Mouse (Mus musculus) colon, adult 2 months (tissue): ENCODE measurements around the gene Asic3. TPM values are rescaled to one million over a fixed set of nuclear protein-coding genes. Genes with fewer than 3 reads are reported as not detected.

Experiments
- polyA plus RNA-seq: library from polyadenylated mRNA; depleted of rRNA; stranded (reverse); fragments of >200 nt; gene quantifications from 2 replicates; pipeline ENCODE4 v1.2.3, GENCODE M21; 2012; rRNA removed

Asic3 gene
- 0.24 and 0.58 TPM in 2 replicates for polyA plus RNA-seq

DNA sequence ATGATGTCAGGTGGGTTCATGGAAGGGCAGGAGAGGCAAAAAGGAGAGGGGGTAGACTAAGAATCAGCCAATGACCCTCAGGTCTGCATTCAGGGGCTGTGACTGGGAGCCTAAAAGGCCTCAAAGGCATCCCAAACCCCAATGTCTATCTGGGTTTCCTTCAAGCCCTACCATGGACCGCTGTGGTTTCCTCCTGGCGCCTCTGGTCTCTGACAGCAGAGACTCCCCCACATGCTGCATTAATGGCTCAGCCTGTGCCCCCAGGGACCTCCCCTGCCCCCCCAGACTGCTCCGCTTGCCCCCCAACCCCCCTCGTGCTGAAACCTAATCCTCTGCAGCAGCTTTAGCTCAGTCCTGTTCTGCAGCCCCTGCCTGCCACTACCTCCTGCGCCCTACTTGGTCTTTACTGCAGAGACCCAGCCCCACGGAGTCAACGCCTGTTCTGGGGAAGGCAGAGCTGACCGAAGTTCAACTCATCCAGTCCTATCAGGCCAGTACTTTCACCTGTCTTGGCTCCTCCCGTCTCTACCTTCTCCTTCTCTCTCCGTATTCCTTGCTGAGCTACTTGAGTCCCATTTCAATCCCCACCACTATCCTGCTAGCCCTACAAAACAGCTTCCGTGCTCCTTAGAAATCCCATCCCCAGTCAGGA, at the start of gene Asic3:
TSS of gene Asic3 (plus strand) at position 351 of the 652 bp plus-strand sequence.

DNA sequence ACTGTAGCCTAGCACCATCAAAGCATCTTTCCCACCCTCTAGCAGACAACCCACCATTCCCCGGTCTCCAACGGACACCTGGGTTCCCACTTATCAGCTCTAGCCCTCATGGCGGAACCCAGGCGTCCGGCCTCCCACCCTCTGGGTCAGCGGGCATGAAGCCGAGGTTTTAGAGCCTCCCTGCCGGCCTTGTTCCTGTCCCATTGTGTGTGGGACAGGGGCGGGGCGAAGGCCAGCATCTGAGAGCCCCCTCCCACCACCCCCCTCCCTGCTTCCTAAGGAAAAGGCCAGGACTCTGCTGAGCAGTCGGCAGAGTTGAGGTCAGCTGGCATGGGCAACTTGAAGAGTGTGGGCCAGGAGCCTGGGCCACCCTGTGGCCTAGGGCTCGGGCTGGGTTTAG, 48.7 kb upstream of the Asic3 start, which contains the start of gene Nos3:
TSS of gene Nos3 (plus strand) at position 303 of the 400 bp plus-strand sequence.

DNA sequence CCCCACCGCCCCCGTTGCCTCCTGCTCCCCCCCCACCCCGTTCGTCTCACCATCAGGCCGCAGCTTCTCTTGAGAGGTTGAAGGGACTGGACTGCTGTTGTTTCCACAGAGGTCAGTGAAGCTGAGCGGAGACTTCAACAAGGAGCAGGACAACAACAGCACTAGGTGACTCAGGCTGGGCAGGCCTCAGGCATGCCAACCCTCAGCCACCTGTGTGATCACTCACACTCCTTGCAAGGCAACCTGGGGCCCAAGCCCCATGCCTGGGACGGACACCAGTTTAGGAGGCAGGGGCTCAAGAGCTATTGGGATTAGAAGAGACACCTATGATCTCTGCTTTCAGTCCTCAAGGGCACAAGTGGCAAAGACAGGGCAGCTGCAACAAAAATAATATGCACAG, 21.3 kb upstream of the Asic3 start, which contains the start of gene Atg9b:
TSS of gene Atg9b (minus strand) at position 280 of the 400 bp plus-strand sequence.

DNA sequence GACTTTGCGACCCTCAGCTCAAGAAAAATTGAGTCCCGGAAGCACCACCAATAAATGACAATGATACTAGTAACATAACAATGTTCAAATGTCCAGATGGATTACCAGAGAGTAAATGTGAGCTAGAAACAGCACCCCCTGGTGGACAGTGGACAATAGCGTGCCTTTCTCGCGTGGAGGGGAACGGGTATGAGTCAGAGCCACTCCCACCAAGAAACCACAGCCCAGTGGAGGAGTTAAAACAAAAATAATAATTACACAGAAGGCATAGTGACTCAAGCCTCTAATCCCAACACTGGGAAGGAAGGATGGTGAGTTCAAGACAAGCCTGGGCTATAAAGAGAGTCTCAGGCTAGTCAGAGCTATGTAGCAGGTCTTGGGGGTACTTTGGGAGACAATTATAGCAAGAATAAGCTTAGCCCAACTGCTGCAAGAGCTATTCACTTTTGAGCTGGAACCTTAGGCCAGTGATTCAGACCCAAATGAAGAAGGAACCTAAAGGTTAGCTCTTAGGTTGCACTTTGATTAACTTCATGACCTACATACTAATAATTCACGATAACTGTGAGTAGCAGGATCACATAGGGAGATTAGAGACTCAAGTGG, 19.7 kb upstream of the Asic3 start, which contains the start of gene Abcb8:
TSS of gene Abcb8 (plus strand) at position 272 of the 606 bp plus-strand sequence.

DNA sequence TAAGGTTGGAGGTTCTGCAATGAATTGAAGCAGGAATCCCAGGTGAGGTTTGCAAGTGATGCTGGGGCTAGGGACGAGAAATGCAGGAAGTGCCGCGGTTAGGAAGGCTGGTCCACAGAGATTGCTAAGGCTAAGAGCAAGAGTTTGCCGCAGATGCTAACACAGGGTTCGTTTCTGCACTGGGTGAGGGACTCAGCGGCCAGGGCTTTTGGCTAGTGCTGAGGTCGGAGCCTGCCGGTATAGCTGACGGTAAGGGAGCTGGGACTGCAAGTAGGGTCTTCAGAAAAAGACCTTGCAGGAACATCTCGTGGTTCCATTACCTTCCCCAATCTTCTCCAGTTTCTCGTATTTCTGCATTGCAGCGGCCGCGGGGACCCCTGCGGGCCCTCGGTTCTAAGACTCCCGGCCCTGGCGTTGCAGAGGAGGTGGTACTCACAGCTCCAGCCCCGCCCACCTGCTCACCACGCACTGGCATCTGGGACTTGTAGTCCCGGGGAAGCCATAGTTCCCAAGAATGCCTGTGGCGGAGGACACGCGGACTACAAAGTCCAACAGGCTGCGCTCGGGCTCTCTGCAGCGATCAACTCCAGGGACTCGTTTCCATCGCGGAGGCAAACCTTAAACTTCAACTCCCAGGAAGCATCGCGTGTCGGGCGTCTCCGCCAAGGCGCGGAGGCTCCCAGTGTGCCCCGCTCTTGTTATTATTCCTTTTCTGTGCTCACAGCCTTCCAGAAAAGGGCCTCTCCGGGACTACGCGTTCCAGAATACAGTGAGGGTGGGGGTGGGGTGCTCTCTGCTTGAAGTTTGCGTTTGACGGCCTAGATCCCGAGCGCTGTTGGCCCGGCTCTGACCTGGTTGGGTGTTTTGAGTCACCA, 10.2 kb downstream of the Asic3 start, which contains the start of the genes Cdk5 and Slc4a2:
TSS of gene Cdk5 (minus strand) at position 402 of the 875 bp plus-strand sequence.
TSS of gene Slc4a2 (plus strand) at position 709 of the 875 bp plus-strand sequence.

DNA sequence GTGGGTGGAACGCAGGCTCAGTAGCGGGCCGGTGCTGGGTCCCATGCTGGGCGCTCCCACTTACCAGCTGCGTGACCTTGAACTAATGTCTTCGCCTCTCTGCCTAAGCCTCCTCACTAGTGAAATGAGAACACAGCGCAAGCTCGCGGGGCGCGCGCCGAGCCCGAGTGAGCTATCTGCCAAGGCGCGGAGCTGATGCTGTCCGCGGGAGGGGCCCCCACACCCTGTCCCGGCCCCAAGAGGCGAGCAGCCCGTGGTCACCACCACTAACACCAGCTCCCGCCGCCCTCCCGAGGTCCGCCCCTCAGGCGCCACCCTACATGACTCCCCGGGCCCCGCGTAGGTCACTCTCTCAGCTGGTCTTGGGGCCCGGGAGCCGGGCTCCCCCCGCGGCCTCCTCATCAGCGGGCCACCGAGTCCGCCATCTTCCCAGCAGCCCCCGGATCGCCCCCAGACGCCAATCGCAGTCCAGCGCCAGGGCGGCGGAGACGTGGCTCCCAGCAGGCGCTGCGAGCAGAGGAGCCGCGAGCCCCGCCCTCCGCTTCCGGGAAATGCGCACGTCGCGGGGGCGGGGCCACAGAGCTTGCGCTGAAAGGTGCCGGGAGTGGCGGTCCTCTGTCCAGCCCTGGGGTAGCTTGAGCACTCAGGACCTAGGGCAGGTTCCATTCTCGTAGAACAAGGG, 31.7 kb downstream of the Asic3 start, which contains the start of gene Fastk:
TSS of gene Fastk (minus strand) at position 542 of the 682 bp plus-strand sequence.

DNA sequence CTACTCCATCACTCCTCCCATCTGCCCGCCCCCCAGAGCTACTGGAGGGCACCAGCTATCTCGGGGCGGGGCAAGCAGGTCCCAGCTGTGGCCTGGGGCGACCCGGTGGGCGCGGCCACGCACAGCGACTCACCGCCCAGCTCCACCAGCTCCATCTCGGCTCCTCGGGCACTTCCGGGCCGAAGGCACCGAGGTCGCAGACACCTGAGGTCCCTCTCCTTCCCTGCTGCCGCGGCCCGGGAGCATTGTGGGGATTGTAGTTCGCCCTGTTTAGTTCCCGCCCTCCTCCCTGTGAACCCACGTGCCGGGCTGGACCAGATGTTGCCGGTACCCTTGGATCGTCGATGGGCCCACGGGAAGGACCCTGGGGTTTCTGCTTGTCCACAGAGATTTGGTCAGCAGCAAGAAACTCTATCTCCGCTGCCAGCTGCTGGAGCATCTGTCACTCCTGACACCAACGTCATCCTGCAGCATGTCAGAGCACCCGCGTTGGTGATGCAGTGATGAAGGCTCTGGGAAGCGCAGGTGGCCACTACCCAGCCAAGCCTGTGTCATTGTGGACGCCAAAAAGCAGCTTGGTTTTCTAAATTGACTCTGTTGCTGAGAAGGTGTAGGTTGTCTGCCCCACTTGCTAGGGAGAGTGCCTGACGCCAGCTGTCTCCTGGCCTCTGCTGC, 34.6 kb downstream of the Asic3 start, which contains the start of gene Tmub1:
TSS of gene Tmub1 (minus strand) at position 231 of the 675 bp plus-strand sequence.

DNA sequence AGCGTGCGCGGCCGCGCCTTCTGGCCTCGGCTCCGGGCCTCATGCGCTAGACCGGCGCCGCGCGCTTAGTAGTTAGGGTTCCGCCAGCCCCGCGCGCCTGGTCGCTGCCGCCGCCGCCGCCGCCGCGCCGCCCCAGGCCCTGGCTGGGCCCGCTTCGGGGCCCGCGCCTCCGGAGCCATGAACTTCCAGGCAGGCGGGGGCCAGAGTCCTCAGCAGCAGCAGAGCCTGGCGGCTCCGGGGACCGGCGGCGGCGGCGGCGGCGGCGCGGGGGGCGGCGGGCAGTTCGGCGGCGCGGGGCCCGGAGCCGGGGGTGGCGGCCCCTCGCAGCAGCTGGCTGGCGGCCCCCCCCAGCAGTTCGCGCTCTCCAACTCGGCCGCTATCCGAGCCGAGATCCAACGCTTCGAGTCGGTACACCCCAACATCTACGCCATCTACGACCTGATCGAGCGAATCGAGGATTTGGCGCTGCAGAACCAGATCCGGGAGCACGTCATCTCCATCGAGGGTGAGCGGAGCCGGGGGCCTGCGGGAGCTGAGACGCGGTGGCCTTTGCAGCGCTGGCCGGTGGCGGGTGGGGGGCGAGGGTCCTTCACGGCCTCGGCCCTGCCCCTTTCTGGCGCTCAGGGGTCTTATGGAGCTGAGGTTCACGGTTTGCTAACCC, 39.0 kb downstream of the Asic3 start, which contains the start of gene Agap3:
TSS of gene Agap3 (plus strand) at position 148 of the 661 bp plus-strand sequence.

Other genes starting within 250 kb of the Asic3 start
- 5.5 and 6.1 TPM in 2 replicates for gene Nupl2, start 248.4 kb upstream of the Asic3 start, polyA plus RNA-seq
- 45.8 and 63.0 TPM in 2 replicates for gene Kcnh2, start 61.8 kb upstream of the Asic3 start, polyA plus RNA-seq
- 5.4 and 6.2 TPM in 2 replicates for gene Nos3, start 48.6 kb upstream of the Asic3 start, polyA plus RNA-seq
- 2.7 and 3.1 TPM in 2 replicates for gene Atg9b, start 21.2 kb upstream of the Asic3 start, polyA plus RNA-seq
- gene Abcb8, start 19.7 kb upstream of the Asic3 start, polyA plus RNA-seq, result 87.7 and 110 TPM in 2 replicates
- 54.6 and 65.0 TPM in 2 replicates for gene Cdk5, start 10.1 kb downstream of the Asic3 start, polyA plus RNA-seq
- gene Slc4a2, start 10.4 kb downstream of the Asic3 start, polyA plus RNA-seq, result 204 and 219 TPM in 2 replicates
- gene Fastk, start 31.9 kb downstream of the Asic3 start, polyA plus RNA-seq, result 383 and 498 TPM in 2 replicates
- 132 and 162 TPM in 2 replicates for gene Tmub1, start 34.5 kb downstream of the Asic3 start, polyA plus RNA-seq
- 67.4 and 75.9 TPM in 2 replicates for gene Agap3, start 38.8 kb downstream of the Asic3 start, polyA plus RNA-seq
- not detected in 2 replicates for gene Gbx1, start 113.8 kb downstream of the Asic3 start, polyA plus RNA-seq
- gene Asb10, start 127.6 kb downstream of the Asic3 start, polyA plus RNA-seq, result 0.73 and 1.3 TPM in 2 replicates
- gene 4931409K22Rik, start 143.4 kb downstream of the Asic3 start, polyA plus RNA-seq, result not detected in 2 replicates
- gene Abcf2, start 164.1 kb downstream of the Asic3 start, polyA plus RNA-seq, result 33.0 and 34.9 TPM in 2 replicates
- gene Chpf2, start 173.3 kb downstream of the Asic3 start, polyA plus RNA-seq, result 39.3 and 45.2 TPM in 2 replicates
- 26.0 and 26.6 TPM in 2 replicates for gene Smarcd3, start 211.0 kb downstream of the Asic3 start, polyA plus RNA-seq